Mouse (Mus musculus) embryonic facial prominence, embryonic 10.5 days (tissue): ENCODE results near the gene Gm21762. TPM values are rescaled to one million over a fixed set of nuclear protein-coding genes. Genes with fewer than 3 reads are reported as not detected.
"Not testable (repeated sequence)": the region's sequence is repeated elsewhere in the genome, so short reads cannot be mapped to it uniquely, and the experiment has no call there.

Source experiments
- DNase-seq: peaks from one replicate; pipeline ENCODE4 v3.0.0-alpha.2; 2017; ENCODE audit warnings: low spot score
- H3K27ac ChIP-seq: fragments of 300-500 bp; sonication (generic); replicated peaks from 2 replicates; pipeline ENCODE4 v1.5.1; 2016; ENCODE audit warnings: mild to moderate bottlenecking
- H3K27me3 ChIP-seq: fragments of 300-500 bp; sonication (generic); replicated peaks from 2 replicates; pipeline ENCODE4 v1.6.1; 2016; ENCODE audit warnings: low read depth, mild to moderate bottlenecking; ENCODE audit not compliant: poor library complexity, severe bottlenecking
- H3K36me3 ChIP-seq: fragments of 300-500 bp; sonication (generic); replicated peaks from 2 replicates; pipeline ENCODE4 v1.6.1; 2016; ENCODE audit warnings: mild to moderate bottlenecking, moderate library complexity
- H3K4me1 ChIP-seq: fragments of 300-500 bp; sonication (generic); 2 replicates; pipeline ENCODE4 v1.6.1; 2016
- H3K4me3 ChIP-seq: fragments of 300-500 bp; sonication (generic); 2 replicates; pipeline ENCODE4 v1.5.1; 2016; ENCODE audit warnings: mild to moderate bottlenecking, moderate library complexity
- H3K9me3 ChIP-seq: fragments of 300-500 bp; sonication (generic); 2 replicates; pipeline ENCODE4 v1.6.1; 2016; ENCODE audit warnings: mild to moderate bottlenecking
- WGBS: fragments of 180-500 bp; shearing (Covaris S2); methylation state at CpG from one replicate; pipeline ENCODE4 v1.1.7; 2016; 5-methylcytosine and 5-hydroxymethylcytosine counted together
- polyA plus RNA-seq: library from polyadenylated mRNA; unstranded; fragments of >200 nt; fragmentation: Nextera tagmentation; extraction: Ambion mirVana; gene quantifications from 2 replicates; pipeline ENCODE4 v1.2.1, GENCODE M21; 2016

Gm21762 gene
- polyA plus RNA-seq, 1 experiment from 2014 or later, result not detected

DNA sequence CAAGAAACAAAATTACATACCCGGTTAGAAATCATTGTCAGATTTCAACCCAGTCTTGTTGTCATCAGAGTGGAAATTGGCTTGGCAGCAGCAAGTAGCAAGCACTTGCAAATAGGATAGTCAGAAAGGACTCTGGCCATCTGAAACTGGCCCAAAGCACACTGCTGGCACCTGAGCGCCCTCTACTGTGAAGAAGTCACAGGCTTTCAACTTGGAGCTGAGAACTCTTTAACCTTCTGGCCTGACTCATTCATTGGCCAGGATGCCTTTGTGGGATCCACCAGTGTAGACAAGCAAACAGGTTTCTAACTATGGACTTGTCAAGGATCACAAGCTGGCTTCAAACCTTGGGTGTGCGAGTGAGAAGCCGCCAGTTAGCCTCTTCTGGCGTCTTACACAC, 47.4 kb downstream of the Gm21762 start:
- not testable (repeated sequence) for H3K4me3 ChIP-seq, H3K27ac ChIP-seq, H3K4me1 ChIP-seq, H3K36me3 ChIP-seq, DNase-seq, H3K9me3 ChIP-seq, H3K27me3 ChIP-seq
- 56% methylated on average over 5 of the region's 5 CpGs for WGBS

Other genes with a start within 250 kb of the Gm21762 start
- gene Gm36079, start 188.9 kb downstream of the Gm21762 start, polyA plus RNA-seq, result not detected in 2 replicates
- not detected in 2 replicates for gene Gm21188, start 163.8 kb downstream of the Gm21762 start, polyA plus RNA-seq
- not detected in 2 replicates for gene Gm20767, start 75.7 kb downstream of the Gm21762 start, polyA plus RNA-seq
- gene Gm21818, start 43.5 kb downstream of the Gm21762 start, polyA plus RNA-seq, result not detected in 2 replicates
- gene Gm21731, start 23.2 kb upstream of the Gm21762 start, polyA plus RNA-seq, result not detected in 2 replicates
- gene AF067061, start 47.2 kb upstream of the Gm21762 start, polyA plus RNA-seq, result not detected in 2 replicates
- not detected in 2 replicates for gene BC147527, start 84.4 kb upstream of the Gm21762 start, polyA plus RNA-seq
- not detected in 2 replicates for gene Tcstv3, start 100.9 kb upstream of the Gm21762 start, polyA plus RNA-seq